Mouse (Mus musculus) right cerebral cortex, adult 2 months (tissue): ENCODE measurements around the gene Rnf225.
A peak's percentile ranks its signal among the peaks of the same experiment; 100 is the strongest.
"Not testable (repeated sequence)": the region's sequence is repeated elsewhere in the genome, so short reads cannot be mapped to it uniquely, and the experiment has no call there.

ENCODE experiments used
- DNase-seq, 2 experiments: peaks; one replicate each; pipeline ENCODE4 v3.0.0; 2021 to 2022; ENCODE audit warnings: low spot score in 2 of 2

Gene Rnf225

DNA sequence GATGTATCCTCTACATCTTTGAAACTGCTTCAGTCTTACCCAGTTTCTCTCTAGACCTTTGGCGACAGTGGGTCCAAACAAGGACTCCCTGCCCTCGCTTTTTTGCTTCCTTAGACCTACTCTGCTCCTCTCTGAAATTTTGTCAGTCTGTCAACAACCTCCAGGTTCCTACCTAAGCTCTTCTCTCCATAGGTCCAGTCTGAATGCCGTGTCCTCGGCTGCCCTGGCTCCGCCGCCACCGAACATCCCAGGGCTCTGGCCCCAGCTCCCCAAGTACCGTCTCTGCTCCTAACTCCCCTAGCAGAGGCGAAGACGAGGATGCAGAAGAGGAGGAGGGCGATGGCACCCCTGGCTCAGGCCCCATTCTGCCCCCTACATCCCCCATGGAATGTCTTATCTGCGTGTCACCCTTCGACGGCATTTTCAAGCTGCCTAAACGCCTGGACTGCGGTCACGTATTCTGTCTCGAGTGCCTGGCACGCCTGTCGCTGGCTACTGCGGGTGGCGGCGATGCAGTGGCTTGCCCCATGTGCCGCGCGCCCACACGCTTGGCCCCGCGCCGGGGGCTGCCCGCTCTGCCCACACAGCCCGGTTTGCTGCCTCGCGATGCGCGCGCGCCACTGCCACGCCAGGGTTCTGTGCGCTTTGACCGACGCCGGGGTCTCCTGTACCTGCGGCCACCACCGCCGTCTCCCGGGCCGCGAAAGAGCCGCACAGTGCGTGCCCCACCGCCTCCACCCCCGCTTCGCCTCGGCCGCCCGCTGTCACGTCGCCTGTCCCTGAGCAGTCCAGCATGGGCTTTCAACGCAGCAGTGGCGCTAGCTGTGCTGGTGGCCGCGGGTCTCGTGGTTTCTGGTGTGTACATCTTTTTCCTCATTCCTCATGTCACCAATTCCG, 725 bp downstream of the Rnf225 start:
- peak in 1 of 2 experiments; percentile 26 for DNase-seq

DNA sequence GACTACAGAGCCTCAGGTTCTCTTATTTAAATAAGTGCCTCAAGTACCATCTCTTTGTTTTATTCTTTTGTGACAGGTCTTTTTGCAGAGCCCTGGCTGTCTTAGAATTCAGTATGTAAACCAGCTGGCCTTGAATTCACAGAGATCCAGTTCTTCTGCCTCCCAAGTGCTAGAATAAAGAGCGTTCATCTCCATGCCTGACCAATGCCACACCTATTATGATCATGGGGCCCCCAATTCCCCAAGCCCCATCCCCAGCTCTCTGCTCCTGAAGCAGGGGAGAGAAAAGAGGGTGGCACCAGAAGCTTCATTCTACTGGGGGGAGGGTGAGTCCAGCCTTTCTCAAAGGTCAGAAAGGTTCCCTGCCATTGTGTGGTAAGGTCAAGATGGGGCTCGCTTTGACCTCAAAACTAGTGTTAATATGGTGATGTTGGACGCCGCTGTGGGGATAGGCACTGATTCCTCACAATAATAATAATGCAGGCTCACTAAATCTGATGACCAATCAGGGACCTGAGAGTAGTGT, 6.5 kb downstream of the Rnf225 start:
- DNase-seq = no peak

DNA sequence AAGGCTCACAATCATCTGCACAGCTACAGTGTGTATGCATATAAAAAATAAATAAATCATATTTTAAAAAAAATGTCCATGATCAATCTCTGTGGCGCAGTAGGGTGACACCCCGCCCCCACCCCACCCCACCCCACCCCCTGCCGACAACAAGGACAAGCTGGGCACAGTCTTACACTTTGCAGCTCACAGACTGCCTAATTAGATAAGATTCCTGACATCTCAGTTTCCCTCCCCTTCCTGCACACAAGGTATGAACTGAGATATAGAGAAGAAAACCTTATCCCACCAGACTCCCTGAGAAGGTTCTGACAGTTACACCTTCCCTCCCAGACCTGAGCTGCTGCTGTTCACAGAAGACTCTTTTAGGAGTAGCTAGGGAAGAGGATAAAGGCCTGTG, 7.6 kb downstream of the Rnf225 start:
- DNase-seq = no peak

DNA sequence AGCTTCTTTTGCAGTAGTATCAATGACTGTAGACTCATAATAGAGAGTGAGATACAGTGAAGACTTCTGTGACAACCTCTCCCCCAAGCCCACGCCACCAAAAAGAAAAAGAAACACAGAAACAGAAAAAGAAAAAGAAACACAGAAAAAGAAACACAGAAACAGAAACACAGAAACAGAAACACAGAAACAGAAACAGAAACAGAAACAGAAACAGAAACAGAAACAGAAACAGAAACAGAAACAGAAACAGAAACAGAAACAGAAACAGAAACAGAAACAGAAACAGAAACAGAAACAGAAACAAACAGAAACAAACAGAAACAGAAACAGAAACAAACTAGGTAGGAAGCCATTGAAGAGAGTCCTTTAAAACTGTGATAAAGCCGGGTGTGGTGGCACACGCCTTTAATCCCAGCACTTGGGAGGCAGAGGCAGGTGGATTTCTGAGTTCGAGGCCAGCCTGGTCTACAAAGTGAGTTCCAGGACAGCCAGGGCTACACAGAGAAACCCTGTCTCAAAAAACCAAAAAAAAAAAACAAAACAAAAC, 10.1 kb downstream of the Rnf225 start:
- DNase-seq = not testable (repeated sequence)

GRCm38 (mm10) chr7:12940599-12940998, 13.4 kb downstream of the Rnf225 start:
- DNase-seq = no peak

- no peak for DNase-seq
Measured at GRCm38 (mm10) chr7:12943488-12943887, 16.3 kb downstream of the Rnf225 start.

DNA sequence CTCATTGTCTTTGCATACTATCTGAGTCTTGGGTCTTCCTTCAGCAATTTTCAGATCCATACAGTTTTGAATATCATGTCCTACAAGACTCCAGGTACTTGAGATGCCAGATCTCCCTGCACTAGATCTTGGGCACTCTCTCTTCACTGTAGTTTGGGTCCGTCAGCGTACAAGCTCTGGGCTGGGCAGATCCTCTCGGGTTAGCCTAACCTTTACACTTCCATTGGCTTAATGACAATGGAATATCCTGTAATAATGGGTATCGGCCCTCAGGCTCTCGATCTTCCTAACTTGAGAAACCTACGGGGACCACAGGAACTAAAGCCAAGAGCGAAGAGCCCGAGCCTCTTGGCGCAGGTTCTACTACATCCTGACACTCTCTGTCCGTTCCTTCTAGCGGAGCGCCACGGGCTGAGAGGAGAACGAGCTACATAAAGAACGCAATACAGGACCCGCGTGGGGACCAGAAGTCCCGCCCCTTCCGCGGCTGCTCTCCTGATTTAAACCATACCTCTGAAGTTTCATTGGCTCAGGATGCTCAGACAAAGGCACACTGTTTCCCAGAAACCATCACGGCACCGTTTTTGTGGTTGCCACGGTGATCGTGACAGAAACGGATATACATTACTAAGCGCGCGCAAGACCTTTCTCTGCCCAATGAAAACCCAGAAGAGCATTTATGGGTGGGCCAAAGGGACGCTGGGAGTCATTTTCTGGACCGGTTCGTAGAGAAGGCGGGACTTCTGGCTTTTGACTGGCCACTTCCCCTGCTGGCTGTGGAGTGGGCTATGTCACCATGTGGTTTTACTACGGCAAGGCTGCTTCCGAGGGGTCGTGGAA, 22.0 kb downstream of the Rnf225 start:
- peak; percentile 97 to 99 for DNase-seq

GRCm38 (mm10) chr7:12949872-12950229, 22.6 kb downstream of the Rnf225 start:
- no peak for DNase-seq

- no peak for DNase-seq
Measured at GRCm38 (mm10) chr7:12954896-12955295, 27.7 kb downstream of the Rnf225 start.

DNA sequence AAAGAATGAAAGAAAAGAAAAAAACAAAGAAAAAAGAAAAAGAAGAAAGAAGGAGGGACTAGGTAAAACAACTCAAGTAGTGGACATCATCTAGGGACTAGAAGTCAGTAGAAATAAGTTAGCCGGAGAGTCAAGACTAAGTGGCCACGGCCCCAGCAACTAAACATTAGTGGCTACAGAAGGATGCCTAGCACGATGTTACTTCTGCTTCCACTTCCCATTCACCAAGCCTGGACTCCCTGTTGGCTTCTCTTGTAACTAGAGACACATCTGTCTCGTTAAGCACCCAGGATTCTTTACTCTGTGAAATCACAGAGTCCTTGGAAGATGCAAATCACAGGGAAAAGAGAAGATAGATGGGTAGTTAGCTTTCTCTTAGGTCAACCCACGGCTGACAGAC, 30.3 kb downstream of the Rnf225 start:
- DNase-seq = no peak

- DNase-seq = no peak
Measured at GRCm38 (mm10) chr7:12958948-12959347, 31.7 kb downstream of the Rnf225 start.

DNA sequence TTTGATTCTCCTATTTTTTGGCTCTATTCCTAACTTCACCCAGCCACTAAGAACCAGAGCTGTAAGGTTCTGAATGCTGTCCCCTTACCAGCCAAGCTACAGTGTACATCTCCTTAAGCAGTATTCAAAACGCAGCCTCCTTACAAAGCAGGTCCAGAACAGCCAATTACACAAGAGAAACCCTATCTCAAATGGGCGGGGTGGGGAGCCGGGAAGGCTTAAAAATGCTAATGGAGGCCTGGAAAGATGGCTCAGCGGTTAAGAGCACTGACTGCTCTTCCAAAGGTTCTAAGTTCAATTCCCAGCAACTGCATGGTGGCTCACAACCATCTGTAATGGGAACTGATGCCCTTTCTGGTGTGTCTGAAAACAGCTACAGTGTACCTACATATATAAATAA, 32.5 kb downstream of the Rnf225 start:
- DNase-seq = no peak

DNA sequence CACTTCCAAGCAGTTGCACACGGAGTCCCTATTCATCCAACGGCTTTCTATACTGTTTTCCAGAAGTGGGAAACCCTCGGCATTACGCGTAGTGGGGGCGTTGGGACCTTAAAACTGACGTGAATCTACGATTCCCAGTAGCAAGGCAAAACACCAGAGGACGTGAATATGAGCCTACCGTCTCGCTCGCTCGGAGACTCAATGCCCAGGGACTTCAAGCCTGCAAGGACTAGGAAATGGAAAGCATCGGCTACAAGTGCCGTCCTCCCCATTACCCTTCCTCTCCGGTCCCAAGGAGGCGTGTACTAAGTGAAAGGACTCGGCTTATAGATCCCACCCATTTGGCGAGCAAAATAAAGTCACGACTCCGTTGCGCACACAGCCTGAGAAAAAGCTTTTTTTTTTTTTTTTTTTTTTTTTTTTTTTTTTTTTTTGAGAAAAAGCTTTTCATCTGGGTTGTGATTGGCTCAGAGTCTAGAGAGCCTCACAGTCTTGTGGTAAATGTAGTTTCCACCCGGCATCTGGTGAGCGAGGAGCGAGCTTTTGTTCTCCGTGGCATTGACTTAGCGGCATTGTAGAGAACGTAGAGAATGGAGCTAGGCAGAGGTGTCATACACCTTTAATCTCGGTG, 34.4 kb downstream of the Rnf225 start:
- peak; percentile 54 to 57 for DNase-seq

GRCm38 (mm10) chr7:12965678-12966091, 38.5 kb downstream of the Rnf225 start, which contains the start of gene Zfp324:
TSS of gene Zfp324 (plus strand) at chr7:12965838.
- DNase-seq = peak; percentile 94 to 95

- peak in 1 of 2 experiments; percentile 60 for DNase-seq
Measured at GRCm38 (mm10) chr7:12966104-12966845, 39.1 kb downstream of the Rnf225 start.

DNA sequence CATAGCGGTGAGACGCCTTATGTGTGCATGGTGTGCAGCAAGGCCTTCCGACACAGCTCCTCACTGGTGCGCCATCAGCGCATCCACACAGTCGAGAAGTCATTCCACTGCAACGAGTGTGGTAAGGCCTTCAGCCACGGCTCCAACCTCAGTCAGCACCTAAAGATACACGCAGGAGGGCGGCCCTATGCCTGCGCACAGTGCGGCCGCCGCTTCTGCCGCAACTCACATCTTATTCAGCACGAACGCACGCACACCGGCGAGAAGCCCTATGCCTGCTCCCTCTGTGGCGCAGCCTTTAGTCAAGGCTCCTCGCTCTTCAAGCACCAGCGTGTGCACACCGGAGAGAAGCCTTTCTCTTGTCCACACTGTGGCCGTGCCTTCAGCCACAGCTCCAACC, 43.7 kb downstream of the Rnf225 start:
- DNase-seq = no peak

GRCm38 (mm10) chr7:12977682-12978389, 50.6 kb downstream of the Rnf225 start, which contains the start of gene Zfp446:
TSS of gene Zfp446 (plus strand) at chr7:12977848.
- DNase-seq = peak; percentile 99 to 100

DNA sequence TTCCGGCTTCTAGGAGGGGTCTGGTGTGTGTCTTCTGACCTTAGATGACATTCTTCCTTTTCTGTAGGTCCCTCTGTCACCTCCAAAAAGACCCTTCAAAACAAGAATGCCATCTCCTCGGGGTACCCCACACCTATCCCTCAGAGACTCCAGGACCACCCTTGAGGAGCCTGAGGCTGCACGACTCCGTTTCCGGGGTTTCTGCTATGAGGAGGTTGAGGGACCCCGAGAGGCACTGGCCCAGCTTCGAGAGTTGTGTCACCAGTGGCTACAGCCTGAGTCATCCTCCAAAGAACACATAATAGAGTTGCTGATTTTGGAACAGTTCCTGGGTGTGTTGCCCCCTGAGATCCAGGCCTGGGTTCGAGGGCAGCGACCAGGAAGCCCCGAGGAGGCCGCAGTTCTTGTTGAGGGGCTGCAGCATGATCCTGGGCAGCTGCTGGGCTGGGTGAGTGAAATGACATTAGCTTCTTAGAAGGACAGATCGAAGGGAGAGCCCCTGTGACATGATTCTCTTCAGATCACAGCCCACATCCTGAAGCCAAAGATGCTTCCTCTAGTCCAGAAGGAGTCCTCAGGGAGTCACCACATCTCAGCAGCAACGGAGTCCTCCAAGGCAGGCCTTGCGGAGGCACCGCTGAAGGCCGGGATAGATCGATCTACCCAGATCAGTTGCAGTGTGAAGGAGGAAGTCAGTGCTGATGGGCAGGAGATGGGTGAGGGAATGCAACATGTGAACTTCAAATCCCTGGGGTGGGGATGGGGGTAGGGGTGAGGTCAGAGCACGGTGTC, 51.9 kb downstream of the Rnf225 start:
- DNase-seq = no peak

DNA sequence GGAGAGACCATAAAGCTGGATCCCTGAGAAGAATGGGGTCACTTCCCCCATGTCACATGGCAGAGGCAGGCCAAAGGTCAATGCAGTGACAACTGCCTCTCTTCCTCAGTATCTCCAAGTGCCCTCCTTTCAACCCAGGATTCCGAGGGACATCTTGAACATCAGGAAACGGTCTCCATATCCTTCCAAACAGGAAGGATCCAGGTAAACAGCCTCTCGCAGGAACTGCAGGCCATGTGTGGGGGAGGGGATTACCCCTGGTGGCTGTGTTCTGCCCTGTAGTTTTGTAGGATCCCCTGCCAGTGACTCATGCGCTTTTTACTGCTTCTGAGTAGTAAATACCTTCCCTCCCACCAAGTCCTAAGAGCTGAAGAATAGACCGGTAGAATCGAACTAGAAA, 52.6 kb downstream of the Rnf225 start:
- DNase-seq = no peak
